Comparison of ENCODE assay signal across 20 mouse cellular contexts in the genomic region with DNA sequence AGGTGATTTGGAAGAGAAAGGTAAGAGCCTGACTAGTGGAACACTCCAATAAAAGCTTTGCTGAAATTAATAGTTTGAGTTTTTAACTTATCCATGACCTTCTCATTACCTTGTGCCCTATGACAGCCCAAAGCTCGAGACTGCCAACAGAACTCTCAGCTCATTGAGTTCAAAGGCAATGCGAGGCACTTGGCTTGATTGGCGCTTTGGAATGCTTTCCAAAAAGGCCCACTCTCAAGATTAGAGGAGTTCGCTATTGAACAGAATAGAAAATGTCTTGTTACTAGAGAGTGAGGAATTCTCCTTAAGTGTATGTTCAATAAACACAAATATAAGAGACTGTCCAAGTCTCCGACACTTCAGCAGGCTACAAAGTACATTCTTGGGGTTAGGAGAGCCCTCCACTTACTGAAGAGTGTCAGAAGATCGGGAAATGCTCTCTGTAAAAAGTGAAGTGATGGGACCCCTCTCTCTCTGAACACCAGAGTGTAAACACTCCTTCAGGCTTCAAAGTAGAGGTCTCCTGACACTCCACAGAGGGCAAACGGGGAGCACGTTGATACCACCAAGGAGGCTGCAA.
DNase-seq lines count a peak whose midpoint lies in the region; ATAC-seq and TF ChIP-seq lines count a peak whose summit lies in the region.
"Had no signal": no experiment of that assay in that cellular context is flagged by ENCODE, and none has a peak within 500 bp of the region (broad histone marks: within the 10 kb centered on the region; RNA-seq: fewer than 3 reads in every experiment).

No protein-coding gene starts in this region.

- peak; percentile 34; the same call in 1 of the 2 replicates for ATAC-seq in heart, postnatal 0 days (ENCODE audit: insufficient read depth, low read depth)
- ATAC-seq in lung, embryonic 15.5 days (ENCODE audit: borderline replicate concordance, extremely low read depth, low FRiP score, low TSS enrichment), result peak; percentile 92
- ATAC-seq: activated CD4-positive, CD25-positive, alpha-beta regulatory T cell, adult 4 months; forebrain, embryonic 14.5 days had no signal

- H3K36me3 ChIP-seq in heart, postnatal 0 days (replicated peaks; ENCODE audit: control insufficient read depth, insufficient read depth, low read length), result no peaks in the 10 kb centered on the region
- H3K36me3 ChIP-seq in lung, embryonic 15.5 days, result no peaks in the 10 kb centered on the region
- H3K36me3 ChIP-seq: embryonic facial prominence, embryonic 13.5 days; heart, embryonic 13.5 days; hindbrain, embryonic 10.5 days had no signal

- H3K9me3 ChIP-seq in heart, postnatal 0 days (replicated peaks; ENCODE audit: control insufficient read depth, low read length), result no peaks in the 10 kb centered on the region
- H3K9me3 ChIP-seq in lung, embryonic 15.5 days, result no peaks in the 10 kb centered on the region
- H3K9me3 ChIP-seq: embryonic facial prominence, embryonic 13.5 days; heart, embryonic 13.5 days; hindbrain, embryonic 10.5 days had no signal

- WGBS in heart, postnatal 0 days, result 36% methylated on average over 8 of the region's 8 CpGs
- 31% methylated on average over 8 of the region's 8 CpGs for WGBS in lung, embryonic 15.5 days

- no peak overlapping the region for H3K27ac ChIP-seq in heart, postnatal 0 days (ENCODE audit: low read depth)
- peak overlapping the region; percentile 81 for H3K27ac ChIP-seq in lung, embryonic 15.5 days
- no peak overlapping the region for H3K27ac ChIP-seq in left cerebral cortex, adult 2 months
- H3K27ac ChIP-seq: embryonic facial prominence, embryonic 13.5 days; gastrocnemius, adult 2 months; heart, embryonic 13.5 days; hindbrain, embryonic 10.5 days; hindbrain, embryonic 14.5 days had no signal

- TF ChIP-seq CTCF in heart, postnatal 0 days (IDR thresholded peaks at IDR 0.05; ENCODE audit: low read depth), result no peak
- TF ChIP-seq CTCF in left cerebral cortex, adult 2 months (IDR thresholded peaks at IDR 0.05), result no peak

- no peak overlapping the region for H3K4me3 ChIP-seq in heart, postnatal 0 days (ENCODE audit: low read depth, low read length)
- no peak overlapping the region for H3K4me3 ChIP-seq in lung, embryonic 15.5 days
- no peak overlapping the region for H3K4me3 ChIP-seq in left cerebral cortex, adult 2 months
- H3K4me3 ChIP-seq: embryonic facial prominence, embryonic 13.5 days; gastrocnemius, adult 2 months; heart, embryonic 13.5 days; hindbrain, embryonic 10.5 days had no signal

- H3K9ac ChIP-seq in heart, postnatal 0 days (replicated peaks; ENCODE audit: low read depth, low read length), result no peak overlapping the region
- no peak overlapping the region for H3K9ac ChIP-seq in lung, embryonic 15.5 days
- H3K9ac ChIP-seq: embryonic facial prominence, embryonic 13.5 days; heart, embryonic 13.5 days; hindbrain, embryonic 14.5 days had no signal

- no peak for DNase-seq in heart, postnatal 0 days (ENCODE audit: low spot score)
- no peak for DNase-seq in heart, adult 11 months
- DNase-seq in lung, postnatal 14 days, result peak; percentile 61
- no peak for DNase-seq in left cerebral cortex, adult 2 months (ENCODE audit: extremely low spot score in 1 of 2, low spot score in 2 of 2)
- DNase-seq in retina, postnatal 1 day, result no peak
- no peak for DNase-seq in layer of hippocampus, adult 11-12 months (ENCODE audit: low spot score)
- DNase-seq: adrenal gland, postnatal 14 days; cerebellum, adult 18-20 months; cerebellum, adult 9-11 months; cerebellum, postnatal 36 days; gastrocnemius, adult 2 months; gastrocnemius, postnatal 25 days; heart, postnatal 14 days had no signal

- TF ChIP-seq EP300 in heart, postnatal 0 days (IDR thresholded peaks at IDR 0.05; ENCODE audit: low read depth), result no peak

- intact Hi-C loops in left cerebral cortex, adult 2 months (cut with DNase I), result no loop called here

- H3K27me3 ChIP-seq in heart, postnatal 0 days (ENCODE audit: control insufficient read depth, insufficient read depth, low read length), result no peaks in the 10 kb centered on the region
- no peaks in the 10 kb centered on the region for H3K27me3 ChIP-seq in lung, embryonic 15.5 days
- H3K27me3 ChIP-seq: embryonic facial prominence, embryonic 13.5 days had no signal

- no peak overlapping the region for H3K4me2 ChIP-seq in heart, postnatal 0 days (ENCODE audit: low read depth, low read length)
- no peak overlapping the region for H3K4me2 ChIP-seq in lung, embryonic 15.5 days
- H3K4me2 ChIP-seq: embryonic facial prominence, embryonic 13.5 days; heart, embryonic 13.5 days; hindbrain, embryonic 14.5 days had no signal

- H3K4me1 ChIP-seq in heart, postnatal 0 days (ENCODE audit: control insufficient read depth, insufficient read depth), result peaks cover 20% of the 10 kb centered on the region
- H3K4me1 ChIP-seq in lung, embryonic 15.5 days, result peaks cover 30% of the 10 kb centered on the region
- H3K4me1 ChIP-seq: embryonic facial prominence, embryonic 13.5 days; hindbrain, embryonic 10.5 days had no signal
